Mouse (Mus musculus) embryo, embryonic 9.5 days (tissue): Measurements from ENCODE around the gene Tmem219.
A peak's percentile ranks its signal among the peaks of the same experiment; 100 is the strongest.
"Not testable (repeated sequence)": the region's sequence is repeated elsewhere in the genome, so short reads cannot be mapped to it uniquely, and the experiment has no call there.

ENCODE experiments used
- DNase-seq: peaks from one replicate; pipeline ENCODE4 v3.0.0-alpha.2; 2017; ENCODE audit errors: extremely low spot score

The Tmem219 gene

GRCm38 (mm10) chr7:126923999-126924398 lies 1.3 kb upstream of the Tmem219 start:
- DNase-seq: peak; percentile 25

- no peak for DNase-seq
Observed at GRCm38 (mm10) chr7:126921563-126921962, 1.2 kb downstream of the Tmem219 start.

GRCm38 (mm10) chr7:126919973-126920372 lies 2.7 kb downstream of the Tmem219 start:
- no peak for DNase-seq

- DNase-seq: not testable (repeated sequence)
Observed at GRCm38 (mm10) chr7:126918356-126918755, 4.4 kb downstream of the Tmem219 start.

GRCm38 (mm10) chr7:126914844-126915243 lies 7.9 kb downstream of the Tmem219 start:
- no peak for DNase-seq

- DNase-seq: no peak
Observed at GRCm38 (mm10) chr7:126905590-126905989, 17.1 kb downstream of the Tmem219 start.

- not testable (repeated sequence) for DNase-seq
Observed at GRCm38 (mm10) chr7:126899781-126900180, 22.9 kb downstream of the Tmem219 start.

GRCm38 (mm10) chr7:126898102-126898990 lies 24.4 kb downstream of the Tmem219 start:
- DNase-seq: peak; percentile 97

- DNase-seq: no peak
Observed at GRCm38 (mm10) chr7:126897390-126898101, 25.2 kb downstream of the Tmem219 start.

- no peak for DNase-seq
Observed at GRCm38 (mm10) chr7:126896912-126897311, 25.8 kb downstream of the Tmem219 start.

- no peak for DNase-seq
Observed at GRCm38 (mm10) chr7:126888852-126889251, 33.9 kb downstream of the Tmem219 start.

- no peak for DNase-seq
Observed at GRCm38 (mm10) chr7:126887281-126887680, 35.4 kb downstream of the Tmem219 start.

- peak; percentile 99 for DNase-seq
Observed at GRCm38 (mm10) chr7:126884286-126885164, 38.2 kb downstream of the Tmem219 start, which contains the start of gene Taok2. Gene Taok2 (minus strand): TSS chr7:126884703.

GRCm38 (mm10) chr7:126883731-126884181 lies 39.0 kb downstream of the Tmem219 start:
- peak; percentile 41 for DNase-seq

GRCm38 (mm10) chr7:126881040-126881439 lies 41.7 kb downstream of the Tmem219 start:
- DNase-seq: no peak

- no peak for DNase-seq
Observed at GRCm38 (mm10) chr7:126877239-126877638, 45.5 kb downstream of the Tmem219 start.

- no peak for DNase-seq
Observed at GRCm38 (mm10) chr7:126870520-126870891, 52.2 kb downstream of the Tmem219 start.

GRCm38 (mm10) chr7:126869780-126870519 lies 52.8 kb downstream of the Tmem219 start:
- DNase-seq: no peak

GRCm38 (mm10) chr7:126868003-126868402 lies 54.7 kb downstream of the Tmem219 start:
- no peak for DNase-seq

GRCm38 (mm10) chr7:126867534-126867933 lies 55.2 kb downstream of the Tmem219 start:
- no peak for DNase-seq

GRCm38 (mm10) chr7:126863791-126864190 lies 58.9 kb downstream of the Tmem219 start:
- DNase-seq: no peak
